Mouse (Mus musculus) forebrain, embryonic 12.5 days (tissue): ENCODE data around the gene L1td1. TPM values are rescaled to one million over a fixed set of nuclear protein-coding genes. Genes with fewer than 3 reads are reported as not detected.

Experiments used
- ATAC-seq: fragments of 200-750 bp; cut with Nextera tagmentation; 2 replicates; pipeline ENCODE4 v1.8.0; 2017; ENCODE audit warnings: moderate TSS enrichment; ENCODE audit not compliant: low FRiP score
- H3K27ac ChIP-seq: fragments of 300-500 bp; sonication (generic); 2 replicates; pipeline ENCODE4 v1.5.1; 2016; ENCODE audit warnings: mild to moderate bottlenecking
- H3K27me3 ChIP-seq: fragments of 300-500 bp; sonication (generic); 2 replicates; pipeline ENCODE4 v1.6.1; 2016; ENCODE audit warnings: mild to moderate bottlenecking
- H3K36me3 ChIP-seq: fragments of 300-500 bp; sonication (generic); replicated peaks from 2 replicates; pipeline ENCODE4 v1.6.1; 2016; ENCODE audit warnings: mild to moderate bottlenecking
- H3K4me1 ChIP-seq: fragments of 300-500 bp; sonication (generic); 2 replicates; pipeline ENCODE4 v1.6.1; 2016
- H3K4me2 ChIP-seq: fragments of 300-500 bp; sonication (generic); 2 replicates; pipeline ENCODE4 v1.6.1; 2016; ENCODE audit warnings: mild to moderate bottlenecking, moderate library complexity
- H3K4me3 ChIP-seq: fragments of 300-500 bp; sonication (generic); replicated peaks from 2 replicates; pipeline ENCODE4 v1.5.1; 2016; ENCODE audit warnings: mild to moderate bottlenecking
- H3K9ac ChIP-seq: fragments of 300-500 bp; sonication (generic); 2 replicates; pipeline ENCODE4 v1.6.1; 2016; ENCODE audit warnings: mild to moderate bottlenecking
- H3K9me3 ChIP-seq: fragments of 300-500 bp; sonication (generic); 2 replicates; pipeline ENCODE4 v1.6.1; 2016
- WGBS: fragments of 180-500 bp; shearing (Covaris S2); methylation state at CpG from one replicate; pipeline ENCODE4 v1.1.7; 2016; 5-methylcytosine and 5-hydroxymethylcytosine counted together
- polyA plus RNA-seq: library from polyadenylated mRNA; unstranded; fragments of >200 nt; fragmentation: Nextera tagmentation; extraction: Ambion mirVana; gene quantifications from 2 replicates; pipeline ENCODE4 v1.2.1, GENCODE M21; 2016

L1td1 gene
- polyA plus RNA-seq, 1 experiment from 2014 or later, result 0.08 TPM

- Histone ChIP-seq H3K4me2 (no peak overlapping the region), H3K9me3 (no peaks in the 10 kb centered on the region), H3K9ac (no peak overlapping the region), H3K36me3 (no peaks in the 10 kb centered on the region), H3K27me3 (no peaks in the 10 kb centered on the region), H3K4me3 (no peak overlapping the region), H3K27ac (no peak overlapping the region), H3K4me1 (peaks cover 18% of the 10 kb centered on the region)
- whole genome bisulfite sequencing, result 79% methylated on average over 4 of the region's 4 CpGs
- ATAC-seq, result no peak
Observed at GRCm38 (mm10) chr4:98754456-98754855, 27.9 kb downstream of the L1td1 start.

- no peaks in the 10 kb centered on the region for H3K27me3 ChIP-seq
- H3K9me3 ChIP-seq, result no peaks in the 10 kb centered on the region
- ATAC-seq, result no peak
- no peaks in the 10 kb centered on the region for H3K36me3 ChIP-seq
- no peak overlapping the region for H3K4me3 ChIP-seq
- peaks cover 18% of the 10 kb centered on the region for H3K4me1 ChIP-seq
- H3K9ac ChIP-seq, result no peak overlapping the region
- H3K27ac ChIP-seq, result no peak overlapping the region
- WGBS, result 31% methylated on average over 11 of the region's 11 CpGs
- no peak overlapping the region for H3K4me2 ChIP-seq
Observed at GRCm38 (mm10) chr4:98756141-98756540, 29.6 kb downstream of the L1td1 start.

- ATAC-seq, result peak; percentile 65
- Histone ChIP-seq H3K9me3 (no peaks in the 10 kb centered on the region), H3K27ac (peak overlapping the region; percentile 21; the same call in 1 of the 2 replicates), H3K27me3 (no peaks in the 10 kb centered on the region), H3K36me3 (no peaks in the 10 kb centered on the region), H3K4me3 (no peak overlapping the region), H3K4me1 (peaks cover 25% of the 10 kb centered on the region), H3K4me2 (no peak overlapping the region), H3K9ac (no peak overlapping the region)
- WGBS, result 46% methylated on average over 4 of the region's 4 CpGs
Observed at GRCm38 (mm10) chr4:98758012-98758821, 31.7 kb downstream of the L1td1 start.

GRCm38 (mm10) chr4:98758872-98759518 is 32.5 kb downstream of the L1td1 start:
- ATAC-seq, result no peak
- H3K4me3 ChIP-seq, result no peak overlapping the region
- WGBS, result 77% methylated on average over 3 of the region's 3 CpGs
- H3K9ac ChIP-seq, result no peak overlapping the region
- H3K27ac ChIP-seq, result 0 out of 2 replicates have a peak overlapping the region, but pooled peaks have one; percentile 21
- no peaks in the 10 kb centered on the region for H3K36me3 ChIP-seq
- peaks cover 25% of the 10 kb centered on the region for H3K4me1 ChIP-seq
- no peaks in the 10 kb centered on the region for H3K27me3 ChIP-seq
- no peaks in the 10 kb centered on the region for H3K9me3 ChIP-seq
- H3K4me2 ChIP-seq, result no peak overlapping the region

- 83% methylated on average over 14 of the region's 14 CpGs for WGBS
- H3K4me1 ChIP-seq, result no peaks in the 10 kb centered on the region
- no peaks in the 10 kb centered on the region for H3K27me3 ChIP-seq
- no peak overlapping the region for H3K4me3 ChIP-seq
- ATAC-seq, result no peak
- H3K27ac ChIP-seq, result no peak overlapping the region
- no peaks in the 10 kb centered on the region for H3K36me3 ChIP-seq
- H3K9ac ChIP-seq, result no peak overlapping the region
- H3K9me3 ChIP-seq, result no peaks in the 10 kb centered on the region
- H3K4me2 ChIP-seq, result no peak overlapping the region
Observed at GRCm38 (mm10) chr4:98767134-98768133, 40.9 kb downstream of the L1td1 start.

GRCm38 (mm10) chr4:98773785-98774184 is 47.3 kb downstream of the L1td1 start:
- WGBS, result 88% methylated on average over 5 of the region's 5 CpGs
- H3K4me1 ChIP-seq, result peaks cover 8% of the 10 kb centered on the region

GRCm38 (mm10) chr4:98776721-98777427 is 50.3 kb downstream of the L1td1 start:
- H3K4me2 ChIP-seq, result no peak overlapping the region
- no peaks in the 10 kb centered on the region for H3K9me3 ChIP-seq
- no peak overlapping the region for H3K9ac ChIP-seq
- peaks cover 14% of the 10 kb centered on the region; the same call in 1 of the 2 replicates for H3K27me3 ChIP-seq
- 86% methylated on average over 10 of the region's 10 CpGs for WGBS
- H3K36me3 ChIP-seq, result no peaks in the 10 kb centered on the region
- peaks cover 9% of the 10 kb centered on the region for H3K4me1 ChIP-seq
- no peak overlapping the region for H3K27ac ChIP-seq
- ATAC-seq, result no peak
- H3K4me3 ChIP-seq, result no peak overlapping the region

More at GRCm38 (mm10) chr4:98773785-98774184, 47.3 kb downstream of the L1td1 start:
- no peak overlapping the region for H3K4me3 ChIP-seq
- no peak for ATAC-seq
- H3K9me3 ChIP-seq, result no peaks in the 10 kb centered on the region
- H3K9ac ChIP-seq, result no peak overlapping the region
- H3K27ac ChIP-seq, result no peak overlapping the region
- no peak overlapping the region for H3K4me2 ChIP-seq
- peaks cover 3% of the 10 kb centered on the region; the same call in 1 of the 2 replicates for H3K27me3 ChIP-seq
- H3K36me3 ChIP-seq, result no peaks in the 10 kb centered on the region

GRCm38 (mm10) chr4:98777464-98777863 is 50.9 kb downstream of the L1td1 start:
- Histone ChIP-seq H3K9ac (no peak overlapping the region), H3K27me3 (peaks cover 14% of the 10 kb centered on the region; the same call in 1 of the 2 replicates), H3K36me3 (no peaks in the 10 kb centered on the region), H3K4me1 (peaks cover 9% of the 10 kb centered on the region), H3K9me3 (no peaks in the 10 kb centered on the region), H3K27ac (no peak overlapping the region), H3K4me2 (no peak overlapping the region), H3K4me3 (no peak overlapping the region)
- ATAC-seq, result no peak
- WGBS, result 85% methylated on average over 6 of the region's 6 CpGs

GRCm38 (mm10) chr4:98778219-98778618 is 51.7 kb downstream of the L1td1 start:
- Histone ChIP-seq H3K4me2 (peak overlapping the region; percentile 34), H3K27me3 (peaks cover 14% of the 10 kb centered on the region; the same call in 1 of the 2 replicates), H3K9me3 (no peaks in the 10 kb centered on the region), H3K4me3 (no peak overlapping the region), H3K27ac (no peak overlapping the region), H3K9ac (no peak overlapping the region), H3K4me1 (peaks cover 9% of the 10 kb centered on the region), H3K36me3 (no peaks in the 10 kb centered on the region)
- no peak for ATAC-seq
- 7% methylated on average over 16 of the region's 16 CpGs for WGBS

- Histone ChIP-seq H3K4me2 (no peak overlapping the region), H3K27me3 (peaks cover 5% of the 10 kb centered on the region; the same call in 1 of the 2 replicates), H3K36me3 (no peaks in the 10 kb centered on the region), H3K4me1 (peaks cover 29% of the 10 kb centered on the region), H3K9me3 (no peaks in the 10 kb centered on the region), H3K27ac (no peak overlapping the region), H3K9ac (no peak overlapping the region), H3K4me3 (no peak overlapping the region)
- ATAC-seq, result no peak
- 30% methylated on average over 8 of the region's 8 CpGs for WGBS
Observed at GRCm38 (mm10) chr4:98785851-98786250, 59.3 kb downstream of the L1td1 start.

GRCm38 (mm10) chr4:98786281-98786680 is 59.7 kb downstream of the L1td1 start:
- Histone ChIP-seq H3K36me3 (no peaks in the 10 kb centered on the region), H3K9me3 (no peaks in the 10 kb centered on the region), H3K4me1 (peaks cover 29% of the 10 kb centered on the region), H3K27me3 (peaks cover 6% of the 10 kb centered on the region; the same call in 1 of the 2 replicates), H3K27ac (no peak overlapping the region), H3K9ac (no peak overlapping the region), H3K4me3 (no peak overlapping the region), H3K4me2 (no peak overlapping the region)
- 26% methylated on average over 3 of the region's 3 CpGs for WGBS
- ATAC-seq, result no peak
